22 mouse cellular contexts compared by ENCODE assay signal in genomic region chr12:79784159-79784558, GRCm38 (mm10).
DNase-seq lines count a peak whose midpoint lies in the region; ATAC-seq and TF ChIP-seq lines count a peak whose summit lies in the region.
"Had no signal": no experiment of that assay in that cellular context is flagged by ENCODE, and none has a peak within 500 bp of the region (broad histone marks: within the 10 kb centered on the region; RNA-seq: fewer than 3 reads in every experiment).

No protein-coding gene starts in this region.

- H3K4me3 ChIP-seq in gastrocnemius, adult 2 months: peak overlapping the region; percentile 3; the same call in 1 of the 2 replicates
- H3K4me3 ChIP-seq in limb, embryonic 13.5 days: no peak overlapping the region
- H3K4me3 ChIP-seq: liver, embryonic 13.5 days; midbrain, embryonic 15.5 days; myocyte; neural tube, embryonic 15.5 days had no signal

- no peak for DNase-seq in gastrocnemius, adult 2 months
- DNase-seq in gastrocnemius, postnatal 36 days: no peak
- peak; percentile 33 for DNase-seq in lung, postnatal 10 days
- no peak for DNase-seq in lung, postnatal 25 days (ENCODE audit: low spot score)
- no peak for DNase-seq in neural tube, embryonic 10.5 days (ENCODE audit: extremely low spot score, low spot score)
- no peak for DNase-seq in frontal cortex, postnatal 14 days (ENCODE audit: low spot score in 2 of 2)
- no peak for DNase-seq in liver
- DNase-seq: adrenal gland, postnatal 14 days; cerebellum, adult 9-11 months; embryo, embryonic 11 days; heart, adult 11 months; kidney, adult 9 months; kidney, postnatal 25 days; liver, embryonic 13.5 days; lung, embryonic 14.5 days; right cerebral cortex, postnatal 14 days had no signal

- intact Hi-C loops in gastrocnemius, adult 2 months (cut with DNase I): no loop called here
- intact Hi-C loops in gastrocnemius, postnatal 36 days (cut with DNase I): no loop called here

- no peaks in the 10 kb centered on the region for H3K27me3 ChIP-seq in limb, embryonic 13.5 days
- H3K27me3 ChIP-seq: liver, embryonic 13.5 days; midbrain, embryonic 15.5 days; neural tube, embryonic 15.5 days had no signal

- WGBS in limb, embryonic 13.5 days: 81% methylated on average over 7 of the region's 7 CpGs

- H3K4me2 ChIP-seq in limb, embryonic 13.5 days (replicated peaks): no peak overlapping the region
- H3K4me2 ChIP-seq: liver, embryonic 13.5 days; lung, embryonic 14.5 days; midbrain, embryonic 15.5 days; neural tube, embryonic 15.5 days had no signal

- H3K9me3 ChIP-seq in limb, embryonic 13.5 days: peaks cover 4% of the 10 kb centered on the region
- H3K9me3 ChIP-seq: midbrain, embryonic 15.5 days; neural tube, embryonic 15.5 days had no signal

- H3K36me3 ChIP-seq in limb, embryonic 13.5 days: no peaks in the 10 kb centered on the region
- H3K36me3 ChIP-seq: liver, embryonic 13.5 days; midbrain, embryonic 15.5 days; neural tube, embryonic 15.5 days had no signal

- no peak overlapping the region for H3K9ac ChIP-seq in limb, embryonic 13.5 days
- H3K9ac ChIP-seq: liver, embryonic 13.5 days; lung, embryonic 14.5 days; midbrain, embryonic 15.5 days; neural tube, embryonic 15.5 days had no signal

- TF ChIP-seq CTCF in gastrocnemius, adult 2 months (IDR thresholded peaks at IDR 0.05): no peak

- ATAC-seq in limb, embryonic 13.5 days (ENCODE audit: low FRiP score, low read depth): no peak
- ATAC-seq: activated CD4-positive, CD25-positive, alpha-beta regulatory T cell, adult 4 months; forebrain, embryonic 16.5 days; midbrain, embryonic 15.5 days had no signal

- peaks cover 6% of the 10 kb centered on the region; the same call in 1 of the 2 replicates for H3K4me1 ChIP-seq in limb, embryonic 13.5 days
- H3K4me1 ChIP-seq: liver, embryonic 13.5 days; midbrain, embryonic 15.5 days; neural tube, embryonic 15.5 days had no signal

- peak overlapping the region; percentile 41 for H3K27ac ChIP-seq in gastrocnemius, adult 2 months
- 0 out of 2 replicates have a peak overlapping the region, but pooled peaks have one; percentile 15 for H3K27ac ChIP-seq in limb, embryonic 13.5 days
- H3K27ac ChIP-seq: liver, embryonic 13.5 days; midbrain, embryonic 15.5 days; neural tube, embryonic 15.5 days had no signal
